Mouse (Mus musculus) midbrain, embryonic 11.5 days (tissue): ENCODE results near the gene Nmnat2. TPM values are rescaled to one million over a fixed set of nuclear protein-coding genes. Genes with fewer than 3 reads are reported as not detected.

ENCODE experiments used
- ATAC-seq: fragments of 200-750 bp; cut with Nextera tagmentation; 2 replicates; pipeline ENCODE4 v1.8.0; 2017; ENCODE audit warnings: moderate TSS enrichment, moderate library complexity; ENCODE audit not compliant: low FRiP score
- DNase-seq: peaks from one replicate; pipeline ENCODE4 v3.0.0; 2015; ENCODE audit warnings: low spot score; ENCODE audit errors: missing footprints
- H3K27ac ChIP-seq: fragments of 300-500 bp; sonication (generic); 2 replicates; pipeline ENCODE4 v1.5.1; 2014; ENCODE audit warnings: low read depth, low read length
- H3K27me3 ChIP-seq: fragments of 300-500 bp; sonication (generic); 2 replicates; pipeline ENCODE4 v1.6.1; 2014; ENCODE audit warnings: mild to moderate bottlenecking, low read length, moderate library complexity, mixed read lengths; ENCODE audit not compliant: control insufficient read depth, insufficient read depth
- H3K36me3 ChIP-seq: fragments of 300-500 bp; sonication (generic); 2 replicates; pipeline ENCODE4 v1.6.1; 2014; ENCODE audit warnings: mild to moderate bottlenecking, low read length, moderate library complexity, mixed read lengths; ENCODE audit not compliant: control insufficient read depth, insufficient read depth
- H3K4me1 ChIP-seq: fragments of 300-500 bp; sonication (generic); 2 replicates; pipeline ENCODE4 v1.6.1; 2014; ENCODE audit warnings: low read length; ENCODE audit not compliant: control insufficient read depth, insufficient read depth
- H3K4me2 ChIP-seq: fragments of 300-500 bp; sonication (generic); 2 replicates; pipeline ENCODE4 v1.6.1; 2014; ENCODE audit warnings: mild to moderate bottlenecking, moderate library complexity
- H3K4me3 ChIP-seq: fragments of 300-500 bp; sonication (generic); 2 replicates; pipeline ENCODE4 v1.5.1; 2014; ENCODE audit warnings: low read depth, low read length
- H3K9ac ChIP-seq: fragments of 300-500 bp; sonication (generic); 2 replicates; pipeline ENCODE4 v1.6.1; 2014; ENCODE audit warnings: low read length
- H3K9me3 ChIP-seq: fragments of 300-500 bp; sonication (generic); 2 replicates; pipeline ENCODE4 v1.6.1; 2016; ENCODE audit warnings: low read length; ENCODE audit not compliant: control insufficient read depth
- WGBS: fragments of 180-500 bp; shearing (Covaris S2); extraction: QIAGEN DNeasy Blood & Tissue Kit; methylation state at CpG from one replicate; pipeline ENCODE4 v1.1.7; 2014; 5-methylcytosine and 5-hydroxymethylcytosine counted together
- polyA plus RNA-seq: library from polyadenylated mRNA; unstranded; fragments of >200 nt; fragmentation: Nextera tagmentation; extraction: Ambion mirVana; gene quantifications from 2 replicates; pipeline ENCODE4 v1.2.1, GENCODE M21; 2014

Nmnat2 gene
- polyA plus RNA-seq, 1 experiment from 2014 or later, result 15.0 TPM

- H3K4me3 ChIP-seq, result no peak overlapping the region
- H3K9me3 ChIP-seq, result no peaks in the 10 kb centered on the region
- WGBS, result 87% methylated on average over 5 of the region's 5 CpGs
- H3K9ac ChIP-seq, result no peak overlapping the region
- no peaks in the 10 kb centered on the region for H3K36me3 ChIP-seq
- no peak for DNase-seq
- no peaks in the 10 kb centered on the region for H3K4me1 ChIP-seq
- H3K27ac ChIP-seq, result no peak overlapping the region
- H3K27me3 ChIP-seq, result no peaks in the 10 kb centered on the region
- no peak overlapping the region for H3K4me2 ChIP-seq
- no peak for ATAC-seq
Observed at GRCm38 (mm10) chr1:153157021-153157623, 202.3 kb downstream of the Nmnat2 start.

- Histone ChIP-seq H3K9me3 (no peaks in the 10 kb centered on the region), H3K36me3 (no peaks in the 10 kb centered on the region), H3K4me2 (no peak overlapping the region), H3K4me1 (no peaks in the 10 kb centered on the region), H3K9ac (no peak overlapping the region), H3K27me3 (no peaks in the 10 kb centered on the region), H3K27ac (no peak overlapping the region), H3K4me3 (no peak overlapping the region)
- 90% methylated on average over 4 of the region's 4 CpGs for WGBS
- ATAC-seq (no peak), DNase-seq (no peak)
Observed at GRCm38 (mm10) chr1:153159137-153159536, 204.3 kb downstream of the Nmnat2 start.

- no peak for DNase-seq
- Histone ChIP-seq H3K9ac (no peak overlapping the region), H3K9me3 (no peaks in the 10 kb centered on the region), H3K4me2 (no peak overlapping the region), H3K27me3 (no peaks in the 10 kb centered on the region), H3K4me1 (no peaks in the 10 kb centered on the region), H3K36me3 (no peaks in the 10 kb centered on the region), H3K27ac (no peak overlapping the region), H3K4me3 (no peak overlapping the region)
- 82% methylated on average over 3 of the region's 3 CpGs for WGBS
- no peak for ATAC-seq
Observed at GRCm38 (mm10) chr1:153163831-153164230, 209.0 kb downstream of the Nmnat2 start.

- ATAC-seq (no peak), DNase-seq (no peak)
- WGBS, result 80% methylated on average over 5 of the region's 5 CpGs
- Histone ChIP-seq H3K9ac (no peak overlapping the region), H3K36me3 (no peaks in the 10 kb centered on the region), H3K27ac (no peak overlapping the region), H3K4me3 (no peak overlapping the region), H3K27me3 (no peaks in the 10 kb centered on the region), H3K4me2 (no peak overlapping the region), H3K4me1 (0 out of 2 replicates have a peak, but pooled peaks cover 2% of the 10 kb centered on the region), H3K9me3 (no peaks in the 10 kb centered on the region)
Observed at GRCm38 (mm10) chr1:153168293-153168692, 213.5 kb downstream of the Nmnat2 start.

Other genes with a start within 250 kb of the Nmnat2 start
- not detected in 2 replicates for gene Apobec4, start 204.4 kb upstream of the Nmnat2 start, polyA plus RNA-seq
- 23.2 and 24.0 TPM in 2 replicates for gene Rgl1, start 188.6 kb upstream of the Nmnat2 start, polyA plus RNA-seq
- 284 and 314 TPM in 2 replicates for gene Arpc5, start 188.5 kb upstream of the Nmnat2 start, polyA plus RNA-seq
- 2.6 and 3.3 TPM in 2 replicates for gene Ncf2, start 154.8 kb upstream of the Nmnat2 start, polyA plus RNA-seq
- 42.9 and 45.2 TPM in 2 replicates for gene Smg7, start 52.3 kb upstream of the Nmnat2 start, polyA plus RNA-seq
- 0.25 and 0.51 TPM in 2 replicates for gene Lamc2, start 231.5 kb downstream of the Nmnat2 start, polyA plus RNA-seq